In genomic region chr15:102366733-102367344, GRCm38 (mm10) we compare ENCODE assay signal across 9 mouse cellular contexts. TPM values are rescaled to one million over a fixed set of nuclear protein-coding genes. Genes with fewer than 3 reads are reported as not detected.
DNase-seq lines count a peak whose midpoint lies in the region; ATAC-seq lines count a peak whose summit lies in the region.
"Had no signal": no experiment of that assay in that cellular context is flagged by ENCODE, and none has a peak within 500 bp of the region (broad histone marks: within the 10 kb centered on the region; RNA-seq: fewer than 3 reads in every experiment).

TSS of gene Sp7 (minus strand) at chr15:102367182.

- WGBS in heart, embryonic 13.5 days: 8% methylated on average over 14 of the region's 15 CpGs
- 5% methylated on average over 15 of the region's 15 CpGs for WGBS in hindbrain, embryonic 15.5 days
- WGBS in midbrain, embryonic 16.5 days: 4% methylated on average over 15 of the region's 15 CpGs

- no peak within 1 kb of the TSS for H3K27ac ChIP-seq in heart, embryonic 13.5 days (replicated peaks)
- no peak within 1 kb of the TSS for H3K27ac ChIP-seq in hindbrain, embryonic 15.5 days (replicated peaks)
- no peak within 1 kb of the TSS for H3K27ac ChIP-seq in midbrain, embryonic 16.5 days (ENCODE audit: low read length)

- intact Hi-C loops in heart, postnatal 10 days (cut with DNase I): no loop called here

- H3K9me3 ChIP-seq in heart, embryonic 13.5 days: no peaks in the 10 kb centered on the region
- H3K9me3 ChIP-seq in hindbrain, embryonic 15.5 days: no peaks in the 10 kb centered on the region
- no peaks in the 10 kb centered on the region for H3K9me3 ChIP-seq in midbrain, embryonic 16.5 days (replicated peaks; ENCODE audit: control insufficient read depth, low read length, poor library complexity, severe bottlenecking)

- no peak for ATAC-seq in heart, embryonic 13.5 days (ENCODE audit: extremely low read depth, insufficient number of reproducible peaks, low FRiP score, low TSS enrichment)
- ATAC-seq in common myeloid progenitor, adult 5-6 weeks (replicated peaks; ENCODE audit: low read depth, poor library complexity, severe bottlenecking): 0 out of 2 replicates have a peak, but pooled peaks have one; percentile 12
- ATAC-seq in hindbrain, embryonic 15.5 days (ENCODE audit: low FRiP score, low read depth): peak; percentile 54; the same call in 1 of the 2 replicates
- ATAC-seq in midbrain, embryonic 16.5 days: peak; percentile 56; the same call in 1 of the 2 replicates
- ATAC-seq: inflammation-experienced regulatory T-cells, adult 6 months had no signal

- no peak for DNase-seq in heart, postnatal 10 days
- no peak for DNase-seq in layer of hippocampus, postnatal 14 days (ENCODE audit: low spot score in 2 of 2)
- DNase-seq in right cerebral cortex, postnatal 10 days (ENCODE audit: low spot score in 2 of 2): no peak
- no peak for DNase-seq in urinary bladder, postnatal 25 days (ENCODE audit: low spot score)

- peaks cover 56% of the 10 kb centered on the region for H3K27me3 ChIP-seq in heart, embryonic 13.5 days (replicated peaks)
- peaks cover 19% of the 10 kb centered on the region; the same call in 1 of the 2 replicates for H3K27me3 ChIP-seq in hindbrain, embryonic 15.5 days
- peaks cover 14% of the 10 kb centered on the region for H3K27me3 ChIP-seq in midbrain, embryonic 16.5 days (ENCODE audit: control insufficient read depth, insufficient read depth, low read depth, low read length)

- H3K4me1 ChIP-seq in heart, embryonic 13.5 days: peaks cover 40% of the 10 kb centered on the region
- H3K4me1 ChIP-seq in hindbrain, embryonic 15.5 days (replicated peaks): peaks cover 18% of the 10 kb centered on the region
- peaks cover 5% of the 10 kb centered on the region; the same call in 1 of the 2 replicates for H3K4me1 ChIP-seq in midbrain, embryonic 16.5 days (ENCODE audit: control insufficient read depth, insufficient read depth, low read length)

- H3K4me3 ChIP-seq in heart, embryonic 13.5 days: peak within 1 kb of the TSS; percentile 36
- H3K4me3 ChIP-seq in hindbrain, embryonic 15.5 days: peak within 1 kb of the TSS; percentile 29
- peak within 1 kb of the TSS; percentile 28 for H3K4me3 ChIP-seq in midbrain, embryonic 16.5 days (ENCODE audit: low read depth, low read length)

- H3K4me2 ChIP-seq in heart, embryonic 13.5 days: peak within 1 kb of the TSS; percentile 60
- peak within 1 kb of the TSS; percentile 56 for H3K4me2 ChIP-seq in hindbrain, embryonic 15.5 days
- peak within 1 kb of the TSS; percentile 52 for H3K4me2 ChIP-seq in midbrain, embryonic 16.5 days (ENCODE audit: low read length)

- H3K9ac ChIP-seq in heart, embryonic 13.5 days: peak within 1 kb of the TSS; percentile 63
- peak within 1 kb of the TSS; percentile 27 for H3K9ac ChIP-seq in hindbrain, embryonic 15.5 days
- H3K9ac ChIP-seq in midbrain, embryonic 16.5 days (ENCODE audit: low read depth, low read length): peak within 1 kb of the TSS; percentile 53

- no peaks in the 10 kb centered on the region for H3K36me3 ChIP-seq in heart, embryonic 13.5 days
- no peaks in the 10 kb centered on the region for H3K36me3 ChIP-seq in hindbrain, embryonic 15.5 days
- no peaks in the 10 kb centered on the region for H3K36me3 ChIP-seq in midbrain, embryonic 16.5 days (ENCODE audit: control insufficient read depth, insufficient read depth, low read length)

RNA-seq across cellular contexts. Expression of gene Sp7, which starts in this region (rescaled TPM):
- polyA plus RNA-seq in heart, embryonic 13.5 days (2015; fragmentation: Nextera tagmentation; extraction: Ambion mirVana): 0.16 and 0.19 TPM in 2 replicates
- not detected for total RNA-seq in heart, postnatal 10 days (2021)
- total RNA-seq in common myeloid progenitor, adult 5-6 weeks (2017): not detected in 2 replicates
- 0.57 and 0.71 TPM in 2 replicates for polyA plus RNA-seq in hindbrain, embryonic 15.5 days (2015; fragmentation: Nextera tagmentation; extraction: Ambion mirVana)
- 0.40 and 0.55 TPM in 2 replicates for polyA plus RNA-seq in midbrain, embryonic 16.5 days (2015; fragmentation: Nextera tagmentation; extraction: Ambion mirVana)
- total RNA-seq in layer of hippocampus, postnatal 14 days (2021): under 1 TPM; 0.69 to 0.90 TPM
- polyA plus RNA-seq: inflammation-experienced regulatory T-cells, adult 6 months had no signal

Comparison
In these comparisons a context has a peak if more than half of its experiments do, and no peak if none do; other contexts are left out.
1. Peak in ATAC-seq in common myeloid progenitor, adult 5-6 weeks; RNA of the gene not detected or under 1 TPM.
2. Peak in ATAC-seq, H3K4me3 ChIP-seq, H3K9ac ChIP-seq and H3K4me2 ChIP-seq in hindbrain, embryonic 15.5 days; RNA of the gene not detected or under 1 TPM.
3. Peak in ATAC-seq, H3K4me3 ChIP-seq, H3K9ac ChIP-seq and H3K4me2 ChIP-seq in midbrain, embryonic 16.5 days; RNA of the gene not detected or under 1 TPM.